Mouse (Mus musculus) kidney, adult 8-10 months (tissue): ENCODE measurements around the gene Rxylt1.

Experiments
- DNase-seq, 2 experiments: peaks; one replicate each; pipeline ENCODE4 v3.0.0; 2022

Gene Rxylt1

GRCm38 (mm10) chr10:122096980-122097844 lies at the start of gene Rxylt1:
Gene Rxylt1 (minus strand): TSS chr10:122097371.
- peak; percentile 99 for DNase-seq

DNA sequence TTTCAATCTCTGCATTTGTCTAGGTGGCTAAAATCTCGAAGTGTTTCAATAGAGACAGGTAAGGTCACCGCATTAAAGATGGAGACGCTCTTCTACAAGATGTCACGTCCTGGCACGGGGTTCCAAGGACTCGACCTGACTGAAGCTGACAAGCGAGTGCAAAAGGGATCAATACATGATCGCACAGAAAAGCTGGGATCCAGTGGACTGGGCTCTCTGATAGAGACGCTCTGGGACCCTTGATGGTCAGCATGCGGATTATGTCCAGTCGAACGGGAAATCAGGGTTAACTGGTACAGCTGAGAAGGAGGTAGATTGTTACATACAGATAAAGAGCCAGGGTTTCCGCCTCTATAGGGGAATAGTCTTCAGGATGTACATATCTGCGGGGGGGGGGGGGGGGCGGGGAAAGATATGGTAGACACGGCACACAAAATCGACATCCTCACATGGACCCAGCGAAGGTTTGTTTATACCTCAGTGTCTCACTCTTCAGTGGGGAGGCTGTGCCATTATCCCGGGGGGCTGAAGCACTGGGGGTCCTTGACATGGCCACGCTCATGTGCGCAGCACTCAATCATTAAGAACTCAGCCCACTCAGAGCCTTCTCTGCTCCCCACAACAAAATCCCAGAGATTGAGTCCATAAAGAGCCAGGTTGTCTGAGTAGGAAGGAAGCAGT lies 24.3 kb upstream of the Rxylt1 start:
- DNase-seq = no peak

DNA sequence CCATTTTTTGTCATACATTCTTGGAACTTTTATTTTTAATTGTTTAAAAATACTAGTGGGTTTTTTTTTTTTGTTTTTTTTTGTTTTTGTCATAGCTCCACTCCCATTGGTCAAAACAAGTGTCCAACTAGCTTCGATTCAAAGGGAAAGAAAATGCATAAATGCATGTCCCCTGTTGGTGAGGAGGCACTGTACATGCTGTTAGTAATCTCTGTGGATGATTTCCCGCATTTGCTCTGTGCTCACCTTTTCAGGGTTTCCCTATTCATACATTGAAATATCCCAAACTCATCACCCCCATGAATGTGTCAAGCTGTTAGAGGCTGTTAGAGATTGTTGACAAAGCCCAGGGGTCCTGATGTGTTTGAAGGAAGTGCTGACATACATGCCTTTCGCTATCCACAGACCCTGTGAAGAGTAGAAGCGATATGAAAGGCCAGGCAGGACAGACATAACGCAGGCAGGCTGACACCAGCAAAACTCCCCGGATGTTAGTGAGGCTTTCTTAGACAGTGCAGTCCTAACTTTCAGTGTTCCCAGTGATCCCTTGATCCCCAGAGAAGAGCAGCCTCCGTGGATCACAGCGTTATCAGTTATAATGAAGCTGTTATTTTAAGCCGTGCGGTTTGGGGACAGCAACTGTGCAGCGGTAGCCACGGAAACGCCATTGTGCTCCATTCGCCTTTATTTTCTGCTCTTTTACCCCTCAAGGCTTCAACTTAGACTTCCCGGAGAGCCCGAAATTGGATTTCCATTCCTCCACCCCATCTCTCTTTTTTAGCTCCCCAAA lies 23.5 kb upstream of the Rxylt1 start:
- DNase-seq = no peak

- DNase-seq = no peak
Measured at GRCm38 (mm10) chr10:122119451-122119850, 22.3 kb upstream of the Rxylt1 start.

- no peak for DNase-seq
Measured at GRCm38 (mm10) chr10:122116636-122117035, 19.5 kb upstream of the Rxylt1 start.

DNA sequence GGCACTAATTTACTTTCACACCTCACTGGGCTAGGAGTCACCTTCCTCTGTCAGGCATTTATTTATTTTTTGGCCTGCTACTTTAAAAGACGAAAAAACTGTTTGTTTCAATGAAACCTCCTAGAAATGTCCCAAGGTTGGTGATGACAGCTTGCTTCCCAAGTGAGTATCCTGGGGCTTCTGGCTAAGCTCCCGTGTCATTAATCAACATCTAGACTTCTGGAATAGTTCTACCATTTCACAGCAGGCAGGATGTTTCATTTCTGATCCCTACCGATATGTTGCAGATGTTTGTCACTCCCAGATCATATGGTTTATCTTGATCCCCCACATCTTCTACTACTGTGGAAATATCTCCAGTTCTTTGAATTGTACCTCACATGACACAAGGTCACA lies 9.5 kb upstream of the Rxylt1 start:
- no peak for DNase-seq

DNA sequence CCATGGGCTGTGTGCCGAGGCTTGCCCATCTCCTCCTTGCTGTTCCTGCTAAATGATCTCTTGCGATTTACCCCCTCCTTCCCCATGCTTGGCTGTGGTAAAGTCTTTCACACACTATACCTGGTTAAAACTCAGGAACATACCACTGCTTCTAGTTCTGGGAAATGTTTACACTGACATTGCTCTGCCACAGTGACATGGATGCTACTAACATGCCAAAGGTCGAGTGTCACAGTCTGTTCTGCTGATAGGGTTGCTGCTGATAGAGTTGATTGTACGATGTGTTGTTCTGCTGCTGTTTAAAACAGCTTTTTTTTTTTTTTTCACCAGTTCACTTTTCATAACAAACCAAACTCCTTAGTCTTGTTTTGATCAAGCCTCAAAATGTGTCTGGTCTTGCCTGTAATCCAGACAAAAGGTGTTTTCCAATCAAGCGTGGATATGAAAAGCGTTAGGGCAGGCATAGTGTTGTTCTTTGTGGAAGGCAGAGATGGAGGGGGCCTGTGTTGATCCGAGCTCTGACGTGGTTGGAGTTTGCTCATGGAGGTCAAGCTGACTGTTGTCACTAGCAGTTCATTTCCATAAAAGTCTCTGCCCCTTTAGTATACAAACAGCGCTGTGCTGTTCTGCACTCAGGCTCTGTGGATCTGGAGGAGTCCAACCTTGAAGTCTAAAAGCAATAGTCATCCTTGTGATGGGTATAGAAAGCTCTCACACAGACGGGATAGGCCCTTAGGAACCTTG lies 8.9 kb upstream of the Rxylt1 start:
- DNase-seq = no peak

DNA sequence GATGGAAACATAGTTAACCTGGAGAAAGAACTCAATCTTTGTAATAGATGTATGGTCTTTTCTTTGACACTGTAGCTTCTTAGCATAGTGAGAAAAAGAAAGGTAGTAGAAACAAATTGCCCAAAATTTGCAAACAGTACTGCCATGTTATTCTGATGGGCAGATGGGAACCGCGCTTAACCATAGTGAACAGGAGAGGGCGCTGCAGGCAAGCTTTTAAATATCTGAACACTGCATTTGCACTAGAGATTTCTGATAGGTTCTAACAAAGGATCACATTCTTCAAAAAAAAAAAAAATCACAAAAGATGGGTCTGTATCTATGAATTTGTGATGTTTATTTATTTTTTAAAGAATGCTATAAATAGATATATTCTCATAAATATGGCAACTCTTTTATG lies 8.2 kb upstream of the Rxylt1 start:
- peak; percentile 13 to 62 for DNase-seq

DNA sequence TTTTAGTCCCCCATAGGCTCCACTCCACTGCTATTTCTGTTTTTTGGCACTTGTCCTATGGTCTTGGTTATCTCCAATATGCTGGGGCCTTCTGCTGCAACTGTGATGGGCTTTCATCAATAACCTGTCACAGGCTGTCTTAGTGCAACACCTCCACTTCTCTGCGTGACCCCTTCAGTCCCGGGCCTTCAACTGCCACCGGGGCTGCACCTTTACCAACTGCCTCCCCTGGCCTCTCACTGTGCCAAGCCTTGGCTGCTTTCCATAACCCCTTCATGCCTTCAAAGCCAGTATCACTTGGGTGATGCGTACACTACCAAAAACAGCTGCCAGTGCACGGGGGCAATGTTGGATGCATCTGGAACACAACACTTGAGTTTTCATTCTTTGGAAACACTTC lies 5.5 kb upstream of the Rxylt1 start:
- DNase-seq = no peak

GRCm38 (mm10) chr10:122096462-122096979 lies 650 bp downstream of the Rxylt1 start:
- peak in 1 of 2 experiments; percentile 17 for DNase-seq

DNA sequence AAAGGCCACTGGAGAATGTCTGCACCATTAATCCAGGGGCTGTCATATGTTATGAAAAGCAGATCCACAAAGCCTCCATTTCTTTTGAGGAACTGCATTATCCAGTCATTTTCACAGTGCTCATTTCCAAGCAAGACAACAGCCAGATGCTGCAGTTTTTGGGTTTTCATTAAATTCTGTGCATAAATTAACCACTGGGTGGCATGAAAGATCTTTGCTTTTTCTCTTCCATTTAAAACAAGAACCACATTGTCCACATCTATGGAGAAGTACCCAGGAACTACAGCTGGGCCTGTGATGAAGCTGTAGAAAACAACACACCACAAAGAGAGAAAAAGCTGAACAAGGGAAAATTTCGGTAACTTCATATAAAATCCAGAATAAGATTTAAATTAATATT lies 6.7 kb downstream of the Rxylt1 start:
- DNase-seq = no peak

DNA sequence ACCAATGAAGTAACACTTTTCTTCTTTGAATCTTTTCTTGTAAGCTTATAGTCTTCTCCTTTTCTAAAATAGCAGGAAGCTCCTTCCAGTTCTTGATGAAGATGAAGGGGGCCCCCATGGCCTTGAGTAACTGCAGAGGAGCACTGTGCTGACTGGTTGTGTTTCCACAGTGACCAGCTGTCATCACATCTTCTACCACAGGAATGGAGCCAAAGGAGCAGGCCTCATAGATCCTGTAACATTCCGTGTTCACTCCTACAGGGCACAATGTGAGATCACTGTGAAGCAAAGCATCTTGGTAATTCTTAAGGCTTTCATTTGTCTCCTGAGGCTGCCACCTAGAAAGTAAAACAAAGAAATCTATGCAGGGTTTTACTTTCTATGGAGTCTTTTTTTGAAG lies 15.8 kb downstream of the Rxylt1 start:
- DNase-seq = no peak

DNA sequence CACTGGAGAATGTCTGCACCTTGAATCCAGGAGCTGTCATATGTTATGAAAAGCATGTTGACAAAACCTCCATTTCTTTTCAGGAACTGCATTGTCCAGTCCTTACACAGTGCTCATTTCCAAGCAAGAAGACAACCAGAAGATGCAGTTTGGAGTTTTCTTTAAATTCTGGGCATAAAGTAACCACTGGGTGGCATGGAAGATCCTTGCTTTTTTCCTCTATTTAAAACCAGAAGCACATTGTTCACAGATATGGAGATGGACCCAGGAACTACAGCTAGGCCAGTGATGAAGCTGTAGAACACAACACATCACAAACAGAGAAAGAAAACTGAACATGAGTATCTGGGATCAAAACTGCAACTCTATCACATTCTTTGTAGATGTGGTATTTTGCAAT lies 28.0 kb downstream of the Rxylt1 start:
- no peak for DNase-seq

DNA sequence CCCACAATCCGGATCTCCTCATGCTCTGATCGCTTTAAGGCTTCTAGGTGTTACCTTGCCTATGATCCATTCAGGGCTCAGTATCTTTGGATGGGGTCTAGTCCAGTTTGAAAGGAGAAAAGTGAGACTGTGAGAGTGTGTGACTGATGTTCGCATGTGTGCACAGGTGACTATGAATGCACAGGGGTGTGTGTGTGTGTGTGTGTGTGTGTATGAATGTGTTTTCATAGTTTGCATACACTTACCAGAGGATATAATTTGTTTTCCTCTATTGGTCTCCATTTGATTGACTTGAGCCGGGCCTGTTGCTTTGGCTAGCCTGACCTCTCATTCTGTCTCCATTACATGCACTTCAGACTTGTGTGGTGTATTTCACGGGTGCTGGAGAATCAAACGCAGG lies 41.3 kb downstream of the Rxylt1 start:
- DNase-seq = no peak

DNA sequence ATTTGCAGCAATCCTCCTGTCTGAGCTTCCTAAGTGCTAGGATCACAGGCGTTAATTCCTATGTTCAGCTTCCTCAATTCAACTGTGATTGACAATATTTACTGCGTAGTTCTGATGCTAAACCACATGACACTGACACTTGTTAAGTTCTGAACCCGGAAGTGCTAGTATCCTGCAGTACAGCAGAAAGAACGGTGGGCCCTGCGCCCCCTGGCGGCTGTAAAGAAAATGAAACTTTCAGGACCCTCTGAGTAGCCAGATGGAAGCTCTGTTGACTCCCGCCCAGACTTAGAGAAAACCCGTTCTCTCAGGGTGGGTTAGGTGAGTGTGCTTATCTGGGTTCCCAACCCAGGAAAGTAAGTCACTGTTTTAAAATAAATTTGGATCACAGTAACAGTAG lies 42.6 kb downstream of the Rxylt1 start:
- DNase-seq = peak in 1 of 2 experiments; percentile 21

DNA sequence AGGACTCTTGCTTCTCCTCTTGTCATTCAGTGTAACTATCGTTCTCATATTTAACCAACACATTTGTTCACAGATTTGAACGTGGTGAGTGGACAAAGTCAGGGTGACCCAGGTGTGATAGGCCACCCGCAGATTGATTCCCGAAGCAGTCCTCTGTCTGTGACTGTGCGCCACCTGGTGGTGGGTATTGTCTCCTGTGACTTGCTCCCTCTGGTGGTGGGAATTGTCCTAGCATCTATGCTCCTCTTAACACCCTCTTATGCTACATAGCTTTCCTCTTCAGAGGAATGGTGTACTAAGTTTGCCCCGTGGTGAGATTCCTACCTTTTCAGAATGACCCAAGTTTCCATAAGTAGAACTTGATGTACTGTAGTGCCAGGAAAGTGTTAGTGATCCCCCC lies 45.3 kb downstream of the Rxylt1 start:
- peak; percentile 63 to 92 for DNase-seq

DNA sequence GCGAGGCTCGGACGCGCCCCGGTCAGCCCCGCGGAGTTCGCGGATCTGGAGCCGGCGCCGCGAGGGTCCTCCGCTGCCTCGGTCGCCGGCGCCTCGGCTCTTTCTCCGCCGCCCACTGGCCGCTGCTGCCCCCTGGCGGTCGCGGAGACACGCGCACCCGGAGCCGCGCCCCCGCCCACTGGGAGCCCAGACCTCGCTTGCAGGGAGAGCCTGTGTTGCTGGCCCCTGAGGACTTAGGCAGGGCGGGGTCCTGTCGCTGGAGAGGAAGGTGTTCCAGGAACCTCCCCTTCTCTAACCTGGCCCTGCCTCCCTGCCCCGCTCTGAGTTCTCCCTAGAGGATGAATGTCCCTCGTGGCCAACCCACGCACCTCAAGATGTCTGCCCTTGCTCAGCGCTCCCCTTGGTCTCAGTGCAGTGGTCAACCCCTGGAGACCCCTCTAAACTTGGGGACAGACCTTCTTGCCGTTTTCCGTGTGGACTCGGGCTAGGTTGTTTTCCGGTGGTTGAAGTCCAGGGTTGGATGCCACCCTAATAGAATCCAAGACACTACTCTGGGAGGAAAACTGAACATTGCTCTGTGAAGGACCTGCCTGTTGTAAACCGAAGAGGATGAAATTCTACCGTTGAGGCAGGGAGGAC lies 49.3 kb downstream of the Rxylt1 start:
- peak; percentile 34 to 68 for DNase-seq

DNA sequence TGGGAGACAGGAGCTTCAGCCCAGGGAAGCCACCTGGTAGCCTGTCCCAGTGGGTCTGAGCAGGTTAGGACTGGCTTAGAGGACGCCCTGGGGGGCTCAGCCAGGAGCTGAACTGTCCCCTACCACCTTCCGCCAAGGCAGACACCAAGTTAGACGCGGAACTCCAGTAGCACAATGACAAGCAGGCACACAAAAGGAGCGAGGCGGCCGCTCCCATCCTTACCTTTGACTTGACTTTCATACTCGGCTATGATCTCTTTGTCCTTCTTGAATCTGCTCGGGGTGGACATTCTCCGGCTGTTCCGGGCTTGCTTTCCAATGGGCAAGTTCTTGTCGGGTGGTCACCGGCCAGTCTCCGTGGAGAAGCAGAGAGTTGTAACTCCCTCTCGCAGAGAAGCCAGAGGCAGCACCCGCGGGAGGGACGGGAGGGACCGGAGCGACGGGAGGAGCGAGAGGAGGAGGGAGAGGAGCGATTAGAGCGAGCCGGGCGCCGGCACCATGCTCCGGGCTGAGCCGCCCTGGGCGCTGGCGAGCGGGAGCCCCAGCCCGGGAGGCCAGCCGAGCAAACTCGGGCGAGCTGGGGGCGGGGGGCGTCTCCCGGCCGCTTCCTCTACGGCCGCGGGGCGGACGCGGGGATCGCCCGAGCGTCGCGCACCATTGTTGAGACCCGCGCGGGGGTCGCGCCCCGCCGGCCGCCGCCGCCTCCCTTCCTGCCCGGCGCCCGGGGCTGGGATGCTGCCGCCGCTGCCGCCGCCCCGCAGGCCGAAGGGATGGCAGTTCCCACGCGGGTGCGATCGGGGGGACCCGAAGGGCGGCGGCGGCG lies 50.1 kb downstream of the Rxylt1 start, which contains the start of gene Srgap1:
TSS of gene Srgap1 (minus strand) at position 412 of the 823 bp plus-strand sequence.
- DNase-seq = peak in 1 of 2 experiments; percentile 26

GRCm38 (mm10) chr10:122046511-122046903 lies 50.7 kb downstream of the Rxylt1 start:
- no peak for DNase-seq

- no peak for DNase-seq
Measured at GRCm38 (mm10) chr10:122045946-122046345, 51.2 kb downstream of the Rxylt1 start.

- no peak for DNase-seq
Measured at GRCm38 (mm10) chr10:122044926-122045325, 52.2 kb downstream of the Rxylt1 start.
